Mouse (Mus musculus): ENCODE measurements around the gene Krt16.

The Krt16 gene

GRCm38 (mm10) chr11:100248852-100249465, at the start of gene Krt16:
Krt16 (minus strand) TSS chr11:100248902.
- no peak for DNase-seq (ENCODE audit: low spot score in 2 of 2)

GRCm38 (mm10) chr11:100297801-100298200, 49.1 kb upstream of the Krt16 start:
- DNase-seq (ENCODE audit: low spot score in 2 of 2) = no peak

GRCm38 (mm10) chr11:100295308-100295707, 46.6 kb upstream of the Krt16 start:
- DNase-seq (ENCODE audit: low spot score in 2 of 2) = peak; percentile 63 to 87

- DNase-seq (ENCODE audit: low spot score in 2 of 2) = no peak
Measured at GRCm38 (mm10) chr11:100292884-100293283, 44.2 kb upstream of the Krt16 start.

GRCm38 (mm10) chr11:100290235-100290634, 41.5 kb upstream of the Krt16 start:
- DNase-seq (ENCODE audit: low spot score in 2 of 2) = no peak

GRCm38 (mm10) chr11:100288942-100289341, 40.2 kb upstream of the Krt16 start:
- DNase-seq (ENCODE audit: low spot score in 2 of 2) = peak; percentile 70 to 71

GRCm38 (mm10) chr11:100287024-100287423, 38.3 kb upstream of the Krt16 start:
- peak; percentile 75 to 78 for DNase-seq (ENCODE audit: low spot score in 2 of 2)

GRCm38 (mm10) chr11:100284988-100285387, 36.3 kb upstream of the Krt16 start:
- no peak for DNase-seq (ENCODE audit: low spot score in 2 of 2)

GRCm38 (mm10) chr11:100282549-100282948, 33.8 kb upstream of the Krt16 start:
- peak; percentile 62 to 86 for DNase-seq (ENCODE audit: low spot score in 2 of 2)

GRCm38 (mm10) chr11:100281596-100282544, 33.2 kb upstream of the Krt16 start:
- DNase-seq (ENCODE audit: low spot score in 2 of 2) = peak; percentile 59 to 88

GRCm38 (mm10) chr11:100278759-100279158, 30.1 kb upstream of the Krt16 start:
- no peak for DNase-seq (ENCODE audit: low spot score in 2 of 2)

GRCm38 (mm10) chr11:100277726-100278480, 29.2 kb upstream of the Krt16 start:
- DNase-seq (ENCODE audit: low spot score in 2 of 2) = no peak

- DNase-seq (ENCODE audit: low spot score in 2 of 2) = no peak
Measured at GRCm38 (mm10) chr11:100275466-100275865, 26.8 kb upstream of the Krt16 start.

GRCm38 (mm10) chr11:100274719-100275118, 26.0 kb upstream of the Krt16 start:
- no peak for DNase-seq (ENCODE audit: low spot score in 2 of 2)

GRCm38 (mm10) chr11:100271878-100272277, 23.2 kb upstream of the Krt16 start:
- no peak for DNase-seq (ENCODE audit: low spot score in 2 of 2)

- DNase-seq (ENCODE audit: low spot score in 2 of 2) = no peak
Measured at GRCm38 (mm10) chr11:100269821-100270332, 21.2 kb upstream of the Krt16 start, which contains the start of gene Krt42. Krt42 (minus strand) TSS chr11:100269871.

GRCm38 (mm10) chr11:100262058-100262980, 13.6 kb upstream of the Krt16 start:
- peak in 1 of 2 experiments; percentile 58 for DNase-seq (ENCODE audit: low spot score in 2 of 2)

GRCm38 (mm10) chr11:100261235-100261605, 12.5 kb upstream of the Krt16 start:
- DNase-seq (ENCODE audit: low spot score in 2 of 2) = peak in 1 of 2 experiments; percentile 55

GRCm38 (mm10) chr11:100260514-100261234, 12.0 kb upstream of the Krt16 start, which contains the start of gene Krt17:
Krt17 (minus strand) TSS chr11:100261029.
- peak in 1 of 2 experiments; percentile 62 for DNase-seq (ENCODE audit: low spot score in 2 of 2)

- DNase-seq (ENCODE audit: low spot score in 2 of 2) = peak in 1 of 2 experiments; percentile 52
Measured at GRCm38 (mm10) chr11:100259079-100259478, 10.4 kb upstream of the Krt16 start.

All from urinary bladder, postnatal 4 days (tissue).